Mouse (Mus musculus) kidney, postnatal 4 days (tissue): ENCODE measurements around the gene Fcgr2b.
"Not testable (repeated sequence)": the region's sequence is repeated elsewhere in the genome, so short reads cannot be mapped to it uniquely, and the experiment has no call there.

Source experiments
- DNase-seq, 2 experiments: peaks; one replicate each; pipeline ENCODE4 v3.0.0; 2021; ENCODE audit warnings: mixed read lengths in 2 of 2

Fcgr2b gene

GRCm38 (mm10) chr1:170975350-170975749 is 997 bp downstream of the Fcgr2b start:
- DNase-seq = not testable (repeated sequence)

- no peak for DNase-seq
These were observed 1.6 kb downstream of the Fcgr2b start for GRCm38 (mm10) chr1:170974736-170975135.

GRCm38 (mm10) chr1:170974171-170974570 is 2.2 kb downstream of the Fcgr2b start:
- DNase-seq = no peak

- no peak for DNase-seq
These were observed 3.4 kb downstream of the Fcgr2b start for GRCm38 (mm10) chr1:170972936-170973335.

- no peak for DNase-seq
These were observed 3.9 kb downstream of the Fcgr2b start for GRCm38 (mm10) chr1:170972494-170972893.

GRCm38 (mm10) chr1:170968576-170968975 is 7.8 kb downstream of the Fcgr2b start:
- DNase-seq = no peak

GRCm38 (mm10) chr1:170967581-170967980 is 8.8 kb downstream of the Fcgr2b start:
- DNase-seq = no peak

- DNase-seq = peak; percentile 31 to 58
These were observed 13.3 kb downstream of the Fcgr2b start for GRCm38 (mm10) chr1:170963087-170963486.

- no peak for DNase-seq
These were observed 14.0 kb downstream of the Fcgr2b start for GRCm38 (mm10) chr1:170962301-170962700.

GRCm38 (mm10) chr1:170961101-170961500 is 15.2 kb downstream of the Fcgr2b start:
- DNase-seq = no peak

- no peak for DNase-seq
These were observed 16.6 kb downstream of the Fcgr2b start for GRCm38 (mm10) chr1:170959791-170960190.

GRCm38 (mm10) chr1:170958225-170958624 is 18.1 kb downstream of the Fcgr2b start:
- DNase-seq = no peak

GRCm38 (mm10) chr1:170953192-170953591 is 23.2 kb downstream of the Fcgr2b start:
- no peak for DNase-seq

GRCm38 (mm10) chr1:170950772-170951171 is 25.6 kb downstream of the Fcgr2b start:
- DNase-seq = no peak

GRCm38 (mm10) chr1:170944908-170945307 is 31.4 kb downstream of the Fcgr2b start:
- not testable (repeated sequence) for DNase-seq

GRCm38 (mm10) chr1:170944151-170944550 is 32.2 kb downstream of the Fcgr2b start:
- DNase-seq = not testable (repeated sequence)

- peak; percentile 9 to 11 for DNase-seq
These were observed 37.1 kb downstream of the Fcgr2b start for GRCm38 (mm10) chr1:170939255-170939654.

- no peak for DNase-seq
These were observed 42.0 kb downstream of the Fcgr2b start for GRCm38 (mm10) chr1:170934383-170934782.

GRCm38 (mm10) chr1:170933940-170934339 is 42.4 kb downstream of the Fcgr2b start:
- DNase-seq = no peak

- no peak for DNase-seq
These were observed 42.9 kb downstream of the Fcgr2b start for GRCm38 (mm10) chr1:170933386-170933920.

GRCm38 (mm10) chr1:170932043-170932442 is 44.3 kb downstream of the Fcgr2b start:
- no peak for DNase-seq

- no peak for DNase-seq
These were observed 47.1 kb downstream of the Fcgr2b start for GRCm38 (mm10) chr1:170929245-170929644.

GRCm38 (mm10) chr1:170928467-170928866 is 47.9 kb downstream of the Fcgr2b start:
- DNase-seq = no peak

GRCm38 (mm10) chr1:170927378-170927777 is 49.0 kb downstream of the Fcgr2b start, which contains the start of gene Fcrla:
Gene Fcrla, minus strand, starts transcription at chr1:170927583.
- DNase-seq = no peak

GRCm38 (mm10) chr1:170926941-170927340 is 49.4 kb downstream of the Fcgr2b start:
- no peak for DNase-seq
